Mouse (Mus musculus) kidney, adult 18-20 months (tissue): ENCODE data around the gene Ddx60.

ENCODE experiments used
- DNase-seq: peaks from one replicate; pipeline ENCODE4 v3.0.0; 2021

The Ddx60 gene

GRCm38 (mm10) chr8:61989464-61989863 is 61.6 kb downstream of the Ddx60 start:
- no peak for DNase-seq

- DNase-seq, result no peak
Observed at GRCm38 (mm10) chr8:61992796-61993195, 64.9 kb downstream of the Ddx60 start.

GRCm38 (mm10) chr8:61997125-61997524 is 69.2 kb downstream of the Ddx60 start:
- no peak for DNase-seq

- DNase-seq, result no peak
Observed at GRCm38 (mm10) chr8:62014166-62014565, 86.3 kb downstream of the Ddx60 start.

GRCm38 (mm10) chr8:62014582-62014981 is 86.7 kb downstream of the Ddx60 start:
- no peak for DNase-seq

- DNase-seq, result no peak
Observed at GRCm38 (mm10) chr8:62034351-62034750, 106.5 kb downstream of the Ddx60 start.

- no peak for DNase-seq
Observed at GRCm38 (mm10) chr8:62046809-62047208, 118.9 kb downstream of the Ddx60 start.

- no peak for DNase-seq
Observed at GRCm38 (mm10) chr8:62060357-62060756, 132.5 kb downstream of the Ddx60 start.

- DNase-seq, result no peak
Observed at GRCm38 (mm10) chr8:62068305-62068704, 140.4 kb downstream of the Ddx60 start.

- DNase-seq, result no peak
Observed at GRCm38 (mm10) chr8:62080195-62080802, 152.4 kb downstream of the Ddx60 start.

GRCm38 (mm10) chr8:62081804-62082203 is 153.9 kb downstream of the Ddx60 start:
- DNase-seq, result no peak
